Mouse (Mus musculus) embryonic stem cell, embryonic (primary cell): ENCODE data around the gene P2rx7.

ENCODE experiments used
- CTCF ChIA-PET, 4 experiments: fragments of 300-600 bp in 2 of 4; fragments of 350-600 bp in 2 of 4; sonication (Branson Sonifier 250); formaldehyde crosslinking; loops; one replicate each; lab custom pipeline; 2022; ENCODE audit warnings: inconsistent platforms in 2 of 4; lab: Charles Lee
- POLR2A ChIA-PET, 4 experiments: fragments of 300-600 bp in 2 of 4; fragments of 350-600 bp in 2 of 4; sonication (Branson Sonifier 250); formaldehyde crosslinking; loops; one replicate each; lab custom pipeline; 2022; ENCODE audit warnings: antibody characterized with exemption in 4 of 4, inconsistent platforms in 1 of 4; lab: Charles Lee

Gene P2rx7

GRCm38 (mm10) chr5:122698701-122699060 lies 55.0 kb downstream of the P2rx7 start:
- ChIA-PET CTCF (interaction anchor here in 1 of 4 experiments (0.6 to 1.3 kb wide), 3 partner anchors 9 to 569 kb away, joined by 3 to 4 read pairs (median 3); partner anchors contain the start of gene Anapc5), POLR2A (interaction anchor here in 3 of 4 experiments (0.6 to 3.1 kb wide), 15 partner anchors 9 to 425 kb away, joined by 3 to 22 read pairs (median 4); partner anchors contain the start of genes P2rx4 (in 2 of the 3) and Orai1 (in 1 of the 3))

DNA sequence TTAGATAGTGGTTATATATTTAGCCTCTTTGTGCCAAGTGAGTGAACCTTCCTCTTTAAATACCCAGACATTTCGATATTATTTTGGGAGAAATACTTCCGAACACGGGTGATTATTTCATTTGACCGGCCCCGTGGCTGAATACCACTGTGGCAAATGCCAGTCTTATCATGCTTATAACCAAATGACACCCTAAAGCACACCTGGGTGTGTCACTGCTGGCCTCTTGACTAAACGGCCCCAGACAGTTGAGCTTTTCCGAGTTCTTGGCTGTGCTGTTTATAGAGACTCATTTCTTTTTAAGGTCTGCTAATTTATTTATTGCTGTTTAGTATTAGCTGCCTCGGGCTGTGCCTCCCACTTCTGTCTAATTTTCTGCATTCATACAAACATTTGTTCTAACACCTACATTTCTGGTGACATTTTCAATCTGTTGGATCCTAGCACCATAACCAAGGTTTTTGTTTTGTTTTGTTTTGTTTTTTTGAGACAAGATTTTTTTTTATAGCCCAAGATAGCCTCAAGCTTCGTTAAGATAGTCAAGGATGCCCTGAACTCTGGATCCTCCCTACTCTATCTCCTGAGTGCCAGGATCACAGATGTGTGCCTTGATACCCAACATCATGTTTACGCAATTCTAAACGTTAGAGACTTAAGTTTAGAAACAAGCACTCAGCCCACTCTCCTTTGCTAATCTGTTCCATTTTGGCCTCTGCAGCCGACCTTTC lies 56.6 kb downstream of the P2rx7 start:
- POLR2A ChIA-PET: no interaction called here

GRCm38 (mm10) chr5:122700837-122701212 lies 57.1 kb downstream of the P2rx7 start:
- ChIA-PET CTCF (no interaction called here), POLR2A (no interaction called here)

More for the DNA sequence above, 56.6 kb downstream of the P2rx7 start:
- CTCF ChIA-PET: interaction anchor here in 1 of 4 experiments (0.7 kb wide), 1 partner anchor 744 kb away, joined by 3 read pairs; no protein-coding TSS in a partner anchor

DNA sequence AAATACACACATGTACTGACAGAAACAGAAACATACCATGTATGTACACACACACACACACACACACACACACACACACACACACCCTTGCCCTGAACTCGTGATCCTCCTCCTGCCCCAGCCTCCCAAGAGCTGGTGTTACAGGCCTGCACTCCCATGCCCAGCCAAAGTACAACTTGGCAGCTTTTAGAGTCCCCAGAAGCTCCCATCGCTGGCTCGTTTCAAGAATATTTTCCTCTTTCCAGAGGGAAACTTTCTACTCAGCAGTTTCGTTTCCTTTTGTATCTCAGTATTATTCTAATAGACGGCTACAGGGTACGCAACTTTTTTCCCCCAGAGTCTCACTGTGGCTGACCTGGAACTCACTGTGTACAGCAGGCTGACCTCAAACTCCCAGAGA lies 58.4 kb downstream of the P2rx7 start:
- ChIA-PET CTCF (interaction anchor here in 1 of 4 experiments (0.6 kb wide), 1 partner anchor 97 kb away, joined by 3 read pairs; no protein-coding TSS in a partner anchor), POLR2A (interaction anchor here in 1 of 4 experiments (0.7 kb wide), 1 partner anchor 439 kb away, joined by 4 read pairs; no protein-coding TSS in a partner anchor)

DNA sequence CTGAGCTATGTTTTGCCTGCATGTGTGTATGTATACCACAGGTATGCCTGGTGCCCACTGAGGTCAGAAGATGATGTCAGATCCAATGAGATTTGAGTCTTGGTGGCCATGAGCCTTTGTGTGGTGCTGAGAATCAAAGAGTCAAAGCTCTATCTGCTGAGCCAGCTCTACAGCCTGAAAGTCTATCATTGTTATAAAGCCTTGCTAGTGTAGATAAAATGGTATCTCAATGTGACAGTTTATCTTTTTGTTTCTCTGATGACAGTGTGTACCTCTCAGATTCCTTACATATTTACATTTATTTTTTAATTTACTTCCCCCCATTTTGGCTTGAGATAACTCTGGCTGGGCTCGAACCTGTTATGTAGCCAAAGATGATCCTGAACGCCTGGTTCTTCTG lies 59.9 kb downstream of the P2rx7 start:
- POLR2A ChIA-PET: interaction anchor here in 3 of 4 experiments (0.6 to 1.0 kb wide), 6 partner anchors 10 to 1062 kb away, joined by 3 to 6 read pairs (median 3); no protein-coding TSS in a partner anchor
- CTCF ChIA-PET: interaction anchor here in 1 of 4 experiments (0.6 kb wide), 1 partner anchor 431 kb away, joined by 4 read pairs; no protein-coding TSS in a partner anchor

DNA sequence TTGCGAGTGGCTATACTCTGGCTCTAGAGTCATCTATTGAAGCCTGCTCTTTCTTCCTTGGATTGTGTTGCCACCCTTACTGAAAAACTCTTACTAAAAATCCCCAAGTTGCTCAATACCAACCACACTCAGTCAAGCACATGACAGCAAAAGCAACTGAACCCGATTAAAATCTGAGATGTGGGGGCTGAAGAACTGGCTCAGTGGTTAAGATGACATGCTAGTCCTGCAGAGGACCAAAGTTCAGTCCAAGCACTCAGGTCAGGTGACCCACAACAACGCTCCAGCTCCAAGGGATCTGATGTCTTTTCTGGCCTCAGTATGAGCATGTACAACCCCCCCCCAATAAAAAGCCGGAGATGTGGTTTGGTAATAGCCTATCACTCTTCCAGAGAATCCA lies 60.9 kb downstream of the P2rx7 start:
- ChIA-PET POLR2A (interaction anchor here in 1 of 4 experiments (0.5 to 1.0 kb wide), 3 partner anchors 113 to 311 kb away, joined by 3 read pairs; no protein-coding TSS in a partner anchor), CTCF (no interaction called here)

GRCm38 (mm10) chr5:122705174-122705573 lies 61.5 kb downstream of the P2rx7 start:
- ChIA-PET CTCF (interaction anchor here in 1 of 4 experiments (0.7 kb wide), 1 partner anchor 78 kb away, joined by 3 read pairs; no protein-coding TSS in a partner anchor), POLR2A (no interaction called here)

GRCm38 (mm10) chr5:122706917-122707275 lies 63.2 kb downstream of the P2rx7 start:
- POLR2A ChIA-PET: interaction anchor here in 3 of 4 experiments (0.6 to 2.4 kb wide), 38 partner anchors 8 to 1290 kb away, joined by 3 to 22 read pairs (median 4); partner anchors contain the start of genes Ift81 (in 1 of the 3) and Tctn1 (in 1 of the 3)
- CTCF ChIA-PET: interaction anchor here in 3 of 4 experiments (0.5 to 1.7 kb wide), 9 partner anchors 19 to 707 kb away, joined by 3 to 9 read pairs (median 3); no protein-coding TSS in a partner anchor

GRCm38 (mm10) chr5:122707276-122708181 lies 63.8 kb downstream of the P2rx7 start, which contains the start of gene P2rx4:
P2rx4 (plus strand) TSS chr5:122707544.
- ChIA-PET CTCF (interaction anchor here (0.5 to 2.1 kb wide), 14 partner anchors 9 to 706 kb away, joined by 3 to 9 read pairs (median 4); no protein-coding TSS in a partner anchor), POLR2A (interaction anchor here (0.6 to 2.4 kb wide), 60 partner anchors 8 to 635 kb away, joined by 3 to 22 read pairs (median 3); partner anchors contain the start of genes Rad9b (in 2 of the 4), Vps29 (in 2 of the 4), Anapc7 (in 1 of the 4) and Atp2a2 (in 1 of the 4))

DNA sequence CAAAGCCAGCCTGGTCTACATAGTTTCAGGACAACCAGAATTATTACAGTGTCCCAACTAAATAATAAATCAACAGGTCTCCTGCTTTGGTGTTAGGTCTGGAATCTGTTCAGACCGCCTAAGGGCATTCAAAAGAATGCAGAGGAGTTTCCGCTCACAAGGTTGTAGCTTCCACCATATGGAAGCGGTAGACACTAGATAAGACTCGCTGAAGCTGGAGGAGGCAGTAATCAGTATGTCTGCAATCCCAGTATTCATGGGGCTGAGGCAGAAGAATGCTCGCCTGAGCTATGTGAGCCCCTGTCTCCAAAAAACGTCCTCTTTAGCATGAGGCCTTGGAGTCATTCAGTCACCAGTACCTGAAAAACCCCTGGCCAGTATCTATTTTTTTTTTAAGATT lies 65.1 kb downstream of the P2rx7 start:
- POLR2A ChIA-PET: interaction anchor here in 3 of 4 experiments (0.6 to 2.4 kb wide), 15 partner anchors 11 to 354 kb away, joined by 3 to 22 read pairs (median 4); partner anchors contain the start of genes Anapc7 (in 1 of the 3), Orai1 (in 1 of the 3), Rad9b (in 1 of the 3) and Vps29 (in 1 of the 3)
- CTCF ChIA-PET: interaction anchor here in 1 of 4 experiments (2.1 kb wide), 1 partner anchor 17 kb away, joined by 6 read pairs; no protein-coding TSS in a partner anchor

DNA sequence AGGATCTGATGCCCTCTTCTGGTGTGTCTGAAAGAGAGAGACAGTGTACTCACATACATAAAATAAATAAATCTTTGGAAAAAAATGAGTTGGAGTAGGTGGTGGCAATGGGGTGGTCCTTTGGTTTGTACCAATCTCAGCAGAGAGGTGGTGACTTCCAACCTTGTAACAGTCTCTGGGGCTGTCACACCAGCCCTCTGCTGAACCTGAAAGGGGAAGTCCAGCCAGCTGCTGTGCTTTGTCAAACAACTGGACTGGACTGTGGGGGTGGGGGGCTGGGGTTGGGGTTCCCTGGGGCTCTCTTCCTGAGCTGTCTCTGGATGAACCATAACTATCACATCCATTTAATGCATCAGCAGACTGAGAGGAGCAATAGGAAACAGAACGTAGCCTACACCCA lies 72.0 kb downstream of the P2rx7 start:
- POLR2A ChIA-PET: interaction anchor here (0.6 to 1.0 kb wide), 5 partner anchors 8 to 344 kb away, joined by 3 to 6 read pairs (median 6); no protein-coding TSS in a partner anchor

DNA sequence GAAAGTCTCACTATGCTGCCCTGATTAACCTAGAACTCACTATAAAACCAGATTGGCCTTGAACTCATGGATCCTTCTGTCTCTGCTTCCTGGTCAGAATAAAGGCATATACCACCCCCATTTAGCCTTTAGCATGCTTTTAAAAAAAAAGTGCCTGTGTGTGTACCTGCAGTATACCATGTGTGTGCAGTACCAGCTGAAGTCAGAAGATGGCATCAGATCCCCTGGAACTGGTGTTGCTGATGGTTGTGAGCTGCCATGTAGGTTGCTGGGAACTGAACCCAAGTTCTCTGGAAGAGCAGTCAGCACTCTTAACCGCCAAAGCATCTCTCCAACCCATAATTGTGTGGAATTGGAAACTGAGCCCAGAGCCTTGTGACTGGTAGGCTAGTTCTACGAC lies 73.1 kb downstream of the P2rx7 start:
- ChIA-PET CTCF (interaction anchor here (0.6 to 2.8 kb wide), 10 partner anchors 9 to 259 kb away, joined by 3 to 8 read pairs (median 4); partner anchors contain the start of gene P2rx4 (in 1 of the 4)), POLR2A (interaction anchor here in 2 of 4 experiments (0.9 to 1.1 kb wide), 2 partner anchors 24 to 94 kb away, joined by 3 to 4 read pairs; no protein-coding TSS in a partner anchor)

More for the DNA sequence above, 72.0 kb downstream of the P2rx7 start:
- CTCF ChIA-PET: interaction anchor here (0.6 to 2.8 kb wide), 8 partner anchors 10 to 539 kb away, joined by 3 to 8 read pairs (median 6); no protein-coding TSS in a partner anchor

DNA sequence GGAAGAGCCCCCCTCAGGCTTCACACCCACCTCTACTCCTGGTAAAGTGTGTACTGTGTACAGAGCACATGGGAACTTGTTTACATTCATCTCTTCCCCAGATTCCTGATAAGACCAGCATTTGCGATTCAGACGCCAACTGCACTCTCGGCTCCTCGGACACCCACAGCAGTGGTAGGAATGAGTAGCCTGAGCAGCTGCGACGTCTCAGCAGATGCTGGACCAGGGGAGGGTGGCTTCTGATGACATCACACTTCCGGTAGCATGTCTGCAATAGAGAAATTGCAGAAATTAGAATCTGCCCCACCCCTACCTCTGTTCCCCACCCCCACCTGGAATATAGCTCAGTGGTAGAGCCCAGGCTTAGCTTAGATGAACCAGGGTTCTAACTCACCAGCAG lies 74.7 kb downstream of the P2rx7 start:
- CTCF ChIA-PET: interaction anchor here in 1 of 4 experiments (0.6 kb wide), 1 partner anchor 1164 kb away, joined by 3 read pairs; no protein-coding TSS in a partner anchor
- POLR2A ChIA-PET: interaction anchor here in 2 of 4 experiments (0.6 to 1.5 kb wide), 2 partner anchors 20 to 107 kb away, joined by 3 read pairs; no protein-coding TSS in a partner anchor

- ChIA-PET POLR2A (interaction anchor here in 2 of 4 experiments (0.6 to 1.5 kb wide), 3 partner anchors 9 to 107 kb away, joined by 3 to 4 read pairs (median 3); no protein-coding TSS in a partner anchor), CTCF (interaction anchor here in 1 of 4 experiments (0.6 kb wide), 1 partner anchor 1164 kb away, joined by 3 read pairs; no protein-coding TSS in a partner anchor)
These were observed 75.5 kb downstream of the P2rx7 start for GRCm38 (mm10) chr5:122719168-122719567.

- POLR2A ChIA-PET: interaction anchor here (0.5 to 1.8 kb wide), 19 partner anchors 10 to 334 kb away, joined by 3 to 10 read pairs (median 4); partner anchors contain the start of genes P2rx4 (in 3 of the 4) and Arpc3 (in 1 of the 4)
- CTCF ChIA-PET: interaction anchor here (0.5 to 2.6 kb wide), 41 partner anchors 8 to 1727 kb away, joined by 3 to 13 read pairs (median 4); partner anchors contain the start of genes P2rx4 (in 2 of the 4), Rnf34 (in 1 of the 4), Tctn1 (in 1 of the 4) and Wdr66 (in 1 of the 4)
These were observed 81.7 kb downstream of the P2rx7 start for GRCm38 (mm10) chr5:122725453-122725852.

DNA sequence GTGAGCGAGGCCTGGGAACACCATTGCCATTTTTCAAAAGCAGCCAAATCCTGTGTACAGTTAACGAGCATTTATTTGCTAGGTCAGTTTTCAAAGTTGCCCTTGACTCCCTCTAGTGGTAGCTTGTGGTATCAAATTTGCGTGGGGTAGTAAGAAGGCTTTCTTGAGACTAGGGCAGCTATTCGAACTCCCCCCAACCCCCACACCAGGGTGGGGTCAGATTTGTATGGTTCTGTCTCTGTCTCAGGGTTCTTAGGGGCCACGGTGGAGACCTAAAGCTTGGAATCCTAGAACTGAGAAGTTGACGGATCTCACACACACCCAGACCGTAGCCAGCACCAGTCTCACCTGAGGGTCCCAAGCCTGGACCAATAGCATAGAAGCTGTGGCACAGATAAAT lies 82.4 kb downstream of the P2rx7 start:
- CTCF ChIA-PET: interaction anchor here (0.5 to 2.6 kb wide), 48 partner anchors 9 to 1793 kb away, joined by 3 to 13 read pairs (median 4); partner anchors contain the start of genes P2rx4 (in 2 of the 4), Rnf34 (in 1 of the 4), Tctn1 (in 1 of the 4) and Wdr66 (in 1 of the 4)
- POLR2A ChIA-PET: interaction anchor here (0.5 to 1.8 kb wide), 21 partner anchors 11 to 888 kb away, joined by 3 to 10 read pairs (median 4); partner anchors contain the start of genes P2rx4 (in 3 of the 4) and Arpc3 (in 1 of the 4)
